Mouse (Mus musculus) monocyte, adult 2 months (primary cell): Measurements from ENCODE around the gene Tmem140.

Source experiments
- DNase-seq, 2 experiments: peaks; one replicate each; pipeline ENCODE4 v3.0.0; 2022; ENCODE audit warnings: low spot score in 2 of 2, low read depth in 1 of 2

Tmem140 gene

DNA sequence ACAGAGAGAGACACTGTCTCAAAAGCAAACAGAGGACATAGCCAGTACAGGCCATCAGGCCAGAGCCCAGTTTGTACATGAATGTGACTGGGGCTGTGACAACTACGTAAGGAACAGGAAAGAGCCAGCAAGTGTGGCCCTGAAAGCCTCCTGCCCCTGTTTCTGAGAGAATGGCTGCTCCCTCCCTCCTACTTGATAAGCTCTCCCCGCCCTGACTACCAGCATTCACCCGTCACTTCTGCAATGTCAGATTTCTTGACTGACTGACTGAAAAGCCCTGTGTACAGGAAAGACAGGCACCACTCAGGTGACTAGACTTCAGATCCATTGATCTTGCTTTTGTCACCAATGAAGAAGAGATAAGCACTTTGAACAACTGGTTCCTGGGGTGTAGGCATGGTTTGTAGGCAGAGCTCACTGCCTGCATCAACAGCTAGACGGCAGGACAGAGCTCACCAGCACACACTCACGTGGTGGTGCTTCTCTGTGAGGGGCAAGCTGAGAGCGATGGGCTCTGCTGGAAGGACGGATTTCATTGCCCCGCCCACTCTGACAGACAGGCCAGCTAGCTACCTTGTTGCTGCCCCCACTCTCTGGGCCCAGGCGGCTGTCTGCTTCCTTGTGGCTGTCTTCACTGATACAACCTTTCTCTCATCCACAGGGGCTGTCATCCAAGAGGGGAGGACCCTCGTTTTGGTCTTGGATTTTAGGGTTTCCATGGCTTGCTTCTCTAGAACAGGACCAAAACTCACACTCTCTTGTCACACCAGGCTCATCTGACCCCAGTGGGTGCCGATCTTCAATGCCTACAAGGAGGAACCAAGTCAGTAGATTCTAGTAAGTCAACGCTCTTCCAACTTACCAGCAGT is 13.3 kb downstream of the Tmem140 start:
- DNase-seq, result no peak

DNA sequence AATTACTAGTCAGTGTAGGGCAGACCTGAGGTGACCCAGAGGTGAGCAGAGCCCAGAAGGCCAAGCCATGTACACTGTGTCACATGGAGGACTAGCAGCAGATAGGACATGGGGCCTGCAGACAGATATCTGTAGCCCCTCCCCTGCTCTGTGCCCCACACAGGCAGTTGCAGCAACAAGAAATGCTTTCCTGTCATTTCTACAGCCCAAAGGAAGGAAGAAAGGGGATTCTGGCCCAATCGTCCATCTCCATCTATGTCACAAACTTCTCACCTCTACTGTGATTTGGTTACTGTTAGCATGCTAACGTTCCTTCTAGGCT is 13.8 kb downstream of the Tmem140 start:
- no peak for DNase-seq

DNA sequence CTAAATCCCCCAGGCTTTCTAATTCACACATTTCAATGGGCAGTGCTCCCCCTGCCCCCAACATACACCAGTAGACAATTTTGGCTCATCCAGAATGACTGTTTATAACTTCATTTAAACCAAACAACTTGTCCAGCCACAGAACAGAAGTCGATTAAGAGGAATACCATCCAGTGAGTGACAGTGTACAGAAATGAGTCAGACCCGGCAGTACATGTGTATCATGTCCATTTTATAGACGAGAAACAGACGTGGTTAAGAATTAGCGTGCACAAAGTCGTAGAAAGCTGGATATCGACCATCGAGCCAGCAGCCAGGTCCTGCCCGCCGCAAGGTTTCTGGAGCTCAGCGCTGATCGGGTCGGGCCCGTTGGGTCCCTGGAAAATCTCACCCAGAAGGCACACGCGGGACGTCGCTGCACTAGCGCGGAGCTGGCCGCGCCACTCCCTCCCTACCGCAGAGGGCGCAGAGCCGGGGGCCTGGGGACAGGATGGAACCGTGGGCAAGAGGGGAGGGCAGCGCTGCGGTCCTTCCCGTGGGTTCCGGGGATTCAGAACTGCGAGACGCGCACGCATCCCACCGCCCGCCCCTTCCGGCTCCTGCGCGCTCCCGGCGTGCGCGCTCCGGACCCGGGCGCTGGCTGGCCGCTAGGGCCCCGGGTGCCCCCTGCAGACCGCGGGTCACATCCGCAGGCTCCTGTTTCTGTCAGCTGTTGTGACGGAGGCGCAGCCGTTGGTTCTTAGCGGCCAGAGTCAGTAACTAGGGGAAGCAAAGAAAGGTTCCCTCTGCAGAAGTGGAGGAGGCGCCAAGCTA is 14.8 kb downstream of the Tmem140 start, which contains the start of gene Cyren:
Gene Cyren (minus strand): TSS at position 552 of the 813 bp plus-strand sequence.
- DNase-seq, result peak; percentile 76 to 88

DNA sequence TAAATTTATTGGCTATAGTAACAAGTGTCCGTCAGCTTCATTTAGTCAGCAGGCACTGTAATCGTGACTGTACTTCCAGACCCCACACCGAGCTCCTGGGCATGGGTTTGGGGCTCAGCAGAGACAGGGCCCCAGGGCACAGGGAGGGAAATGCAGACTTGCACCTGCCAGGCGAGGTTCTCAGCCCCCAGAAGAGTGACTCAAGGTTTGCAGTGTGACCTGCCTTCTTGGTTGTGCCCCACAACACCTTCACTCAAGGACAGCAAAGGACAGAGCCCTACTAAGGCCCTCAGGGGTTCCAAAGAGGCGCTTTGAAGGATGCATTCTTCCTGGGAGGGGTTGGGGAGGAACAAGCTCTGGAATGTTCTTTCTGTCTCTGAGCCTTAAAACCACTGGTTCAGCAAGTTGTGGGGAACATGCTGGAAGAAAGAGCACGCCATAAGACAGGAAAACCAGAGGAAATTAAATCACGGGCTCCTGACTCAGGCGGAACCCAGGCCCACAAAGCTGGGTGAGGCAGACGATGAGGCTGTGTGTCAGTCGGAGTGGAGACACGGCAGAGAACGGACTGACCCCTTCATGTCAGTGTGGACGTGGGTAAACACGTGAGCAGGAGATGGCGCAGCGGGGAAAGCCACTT is 16.3 kb downstream of the Tmem140 start:
- no peak for DNase-seq

DNA sequence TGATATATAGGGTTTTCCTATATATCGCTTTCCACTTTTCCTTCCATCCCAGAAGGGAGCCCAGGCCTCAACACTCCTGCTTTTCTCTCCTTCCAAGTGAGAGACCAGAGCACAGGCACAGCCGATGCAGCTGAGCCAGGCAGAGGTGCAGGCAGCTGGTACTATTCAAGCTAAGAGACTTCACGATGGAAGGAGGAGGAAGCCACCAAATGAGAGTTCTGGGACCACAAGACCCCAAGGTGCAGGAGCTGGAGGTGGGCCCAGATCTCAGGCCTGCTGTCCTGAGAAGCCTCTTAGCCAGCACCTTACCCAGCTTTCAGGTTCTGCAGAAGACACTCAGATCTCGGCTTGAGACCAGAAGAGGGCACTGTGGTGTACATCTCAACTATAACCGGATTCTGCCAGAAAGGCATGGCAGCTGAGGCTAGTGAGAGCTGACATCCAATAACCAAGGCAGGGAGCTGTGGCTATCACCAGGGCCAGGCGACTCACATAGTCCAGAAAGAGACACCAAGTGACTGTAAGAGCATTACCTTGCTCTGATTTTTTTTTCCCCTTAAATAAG is 17.0 kb downstream of the Tmem140 start:
- no peak for DNase-seq

DNA sequence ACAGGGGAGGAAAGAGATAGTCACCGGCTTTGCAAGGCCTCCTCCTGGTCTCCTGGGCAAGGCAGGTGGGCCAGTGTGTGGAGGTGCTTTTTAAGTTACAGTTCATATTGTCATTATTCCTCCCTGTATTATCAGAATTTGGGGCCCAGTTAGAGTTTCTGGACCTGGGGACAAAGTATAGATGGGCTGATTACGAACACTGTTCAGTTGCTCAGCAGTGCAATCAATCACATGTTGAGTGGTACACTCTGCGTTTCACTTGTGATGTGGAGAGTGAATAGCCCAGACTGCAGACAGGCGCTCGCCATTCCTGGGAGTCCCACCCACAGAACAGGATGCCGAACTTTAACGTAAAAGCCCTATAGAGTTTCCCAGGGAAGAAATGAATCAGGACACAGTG is 21.8 kb downstream of the Tmem140 start:
- no peak for DNase-seq

DNA sequence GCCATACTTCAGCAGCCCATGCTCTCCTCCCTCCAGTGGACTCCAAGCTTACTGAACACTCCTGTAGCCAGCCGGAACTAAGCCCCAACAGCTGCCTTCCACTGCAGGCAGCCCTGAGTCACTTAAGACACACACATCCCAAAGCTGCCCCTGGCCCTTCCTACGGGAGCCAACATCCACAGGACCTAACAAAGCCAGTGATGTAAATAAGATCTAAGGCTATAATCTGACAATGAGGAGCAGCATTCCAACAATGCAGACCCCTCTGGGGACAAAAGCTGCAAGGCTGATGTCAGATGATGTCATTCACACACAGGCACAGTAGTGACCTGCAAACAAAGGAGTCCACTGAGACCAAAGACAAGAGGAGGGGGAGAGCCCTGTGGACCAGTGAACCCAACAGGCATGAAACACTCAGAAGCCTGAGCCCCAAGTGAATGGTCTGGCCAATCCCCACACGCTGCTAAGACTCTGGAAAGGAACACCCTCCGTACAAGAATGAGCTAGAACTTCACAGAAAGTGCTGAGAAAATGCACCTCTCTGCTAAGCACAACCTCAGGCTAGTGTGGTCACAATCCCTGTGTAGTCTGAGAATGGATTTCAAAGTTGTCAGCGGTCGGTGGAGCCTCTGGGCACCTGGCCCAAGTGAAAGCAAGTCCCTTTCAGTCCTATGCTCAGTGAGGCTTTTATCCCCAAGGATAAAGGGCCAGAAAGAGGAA is 24.3 kb downstream of the Tmem140 start:
- no peak for DNase-seq

DNA sequence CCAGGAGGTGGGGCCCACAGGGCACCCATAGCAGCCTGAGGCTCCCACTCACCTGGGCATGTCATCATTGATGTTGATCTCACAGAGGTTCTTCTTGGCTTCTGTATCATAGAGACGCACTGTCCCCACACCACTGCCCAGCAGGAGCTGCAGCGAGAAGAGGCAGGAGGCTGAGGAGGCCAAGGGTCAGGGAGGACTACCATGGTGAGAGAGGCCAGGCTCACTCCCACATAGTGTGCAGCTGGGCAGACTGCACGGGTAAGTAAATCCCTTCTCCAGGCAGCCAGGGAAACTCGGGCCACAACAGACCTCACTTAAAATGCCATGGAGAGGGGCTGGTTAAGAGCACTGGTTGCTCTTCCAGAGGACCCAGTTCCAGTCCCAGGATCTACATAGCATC is 26.2 kb downstream of the Tmem140 start:
- DNase-seq, result no peak

DNA sequence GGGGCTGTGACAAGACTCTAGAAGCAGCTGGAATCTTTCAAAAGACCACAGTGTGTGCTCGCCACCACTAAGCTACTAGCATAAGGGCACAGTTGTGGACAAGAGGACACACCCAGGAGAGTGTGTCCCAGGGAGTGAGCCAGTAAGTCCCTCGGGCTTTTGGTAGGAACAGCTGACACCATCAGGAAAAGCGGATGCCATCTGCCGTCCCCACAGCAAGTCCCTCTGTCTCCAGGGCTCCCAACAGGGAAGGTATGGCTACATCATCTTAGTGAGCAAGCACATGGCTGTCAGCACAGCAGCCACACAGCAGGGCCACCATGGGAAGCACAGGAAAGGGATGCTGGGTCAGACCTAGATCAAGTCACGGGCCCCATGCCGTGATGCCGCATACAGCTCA is 32.6 kb downstream of the Tmem140 start:
- no peak for DNase-seq

DNA sequence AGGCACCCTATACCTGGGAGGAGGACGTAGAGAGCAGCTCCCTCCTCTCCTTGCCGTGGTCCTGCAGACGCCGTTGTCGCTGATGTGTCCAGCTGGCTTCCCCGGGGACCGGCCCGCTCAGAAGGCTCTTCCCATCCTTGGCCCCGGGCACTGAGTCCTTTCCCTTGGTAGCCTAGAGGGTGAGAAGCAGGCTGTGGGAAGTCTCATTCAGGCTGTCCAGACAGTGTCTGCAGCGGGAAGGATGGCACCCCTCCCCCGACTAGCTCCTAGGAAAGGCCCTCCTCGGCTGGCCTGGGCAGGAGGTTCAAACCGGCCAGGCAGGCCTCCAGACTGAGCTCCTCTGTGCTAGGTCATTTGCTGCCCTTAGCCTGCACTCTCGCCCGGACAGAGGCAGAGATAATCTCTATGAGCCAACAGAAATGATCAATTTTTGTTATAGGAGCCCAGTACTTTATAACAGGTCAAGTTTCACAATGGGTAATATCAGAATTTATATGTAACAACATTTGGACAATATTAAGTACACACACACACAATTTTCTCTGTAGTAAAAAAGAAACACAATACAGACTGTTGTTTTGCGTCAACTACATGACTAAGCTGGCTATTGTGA is 33.3 kb downstream of the Tmem140 start:
- DNase-seq, result no peak

DNA sequence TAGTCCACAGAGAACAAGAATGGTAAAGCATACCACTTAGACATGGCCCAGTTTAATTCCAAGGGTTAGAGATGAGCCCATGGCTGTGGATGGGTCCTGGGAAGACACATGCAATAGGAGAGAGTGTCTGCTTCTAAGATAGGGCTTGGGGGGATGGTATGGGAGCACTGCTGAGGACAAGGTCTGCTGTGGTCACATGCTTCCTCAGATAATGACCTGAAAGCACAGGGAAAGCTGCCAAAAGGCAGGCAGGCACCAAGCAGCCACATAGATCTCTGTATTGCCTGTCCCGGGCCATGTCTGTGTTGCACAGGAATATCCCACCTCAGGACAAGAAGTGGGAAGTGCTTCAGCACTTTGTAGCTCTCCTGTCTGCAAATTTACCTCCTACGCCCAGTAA is 36.2 kb downstream of the Tmem140 start:
- DNase-seq, result no peak

DNA sequence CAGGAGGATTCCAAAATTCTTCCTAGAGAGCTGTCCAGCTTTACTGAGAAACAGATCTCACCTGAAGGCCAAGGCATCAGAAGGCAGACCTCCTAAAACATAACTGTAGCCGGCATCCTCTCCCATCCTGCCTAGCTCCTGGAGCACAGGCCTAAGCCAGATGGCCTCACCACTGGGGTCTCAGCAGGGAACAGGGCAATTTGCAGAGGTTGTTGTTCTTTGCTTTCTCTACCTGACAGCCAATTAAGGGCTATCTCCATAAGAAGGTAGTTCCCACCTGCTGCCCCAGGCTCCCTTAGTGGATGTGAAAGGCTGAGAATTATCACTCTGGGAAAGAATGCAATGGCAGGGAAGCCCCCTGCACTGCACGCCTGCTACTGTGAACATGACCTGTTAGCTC is 38.0 kb downstream of the Tmem140 start:
- DNase-seq, result no peak

DNA sequence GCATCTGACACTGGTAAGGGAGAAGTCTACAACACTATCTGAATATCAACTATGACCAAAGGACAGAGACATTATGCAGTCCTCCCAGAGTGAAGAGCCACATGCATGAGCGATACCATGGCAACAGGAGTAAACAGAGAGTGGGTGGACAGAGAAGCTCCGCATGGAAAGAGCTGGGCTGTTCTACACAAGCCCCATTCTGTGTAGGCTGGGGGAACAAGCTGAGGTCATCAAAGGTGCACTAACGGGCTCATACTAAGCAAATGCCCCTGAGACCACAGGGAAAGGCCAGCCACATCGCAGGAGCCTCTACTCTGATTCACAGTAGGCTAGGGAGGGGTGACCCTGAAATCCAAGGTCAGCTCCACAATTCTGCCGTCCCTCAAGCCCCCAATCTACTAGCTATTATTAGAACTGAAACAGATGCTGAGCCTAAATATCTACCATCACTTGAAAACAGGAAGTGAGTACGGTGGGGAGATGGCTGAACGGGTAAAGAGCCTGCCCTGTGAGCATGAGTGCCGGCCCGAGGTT is 39.0 kb downstream of the Tmem140 start:
- DNase-seq, result no peak

DNA sequence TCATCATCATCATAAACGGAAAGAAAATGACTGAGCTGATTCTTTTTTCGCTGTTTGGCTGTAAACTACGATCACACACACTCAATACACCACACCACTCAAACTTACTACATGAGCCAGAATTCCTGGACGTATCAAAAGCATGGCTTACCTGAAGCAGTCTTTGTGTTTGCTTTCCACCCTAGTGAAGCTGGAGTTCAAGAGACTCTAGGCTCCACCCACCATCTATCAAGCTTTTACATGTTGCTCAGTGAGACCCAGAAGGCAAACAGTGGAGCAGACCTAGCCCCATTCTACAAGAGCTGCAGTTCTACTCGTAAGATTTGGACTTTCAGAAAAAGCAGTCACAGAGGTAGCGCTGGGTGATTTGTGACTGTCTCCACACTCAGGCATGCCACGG is 39.6 kb downstream of the Tmem140 start:
- DNase-seq, result no peak

DNA sequence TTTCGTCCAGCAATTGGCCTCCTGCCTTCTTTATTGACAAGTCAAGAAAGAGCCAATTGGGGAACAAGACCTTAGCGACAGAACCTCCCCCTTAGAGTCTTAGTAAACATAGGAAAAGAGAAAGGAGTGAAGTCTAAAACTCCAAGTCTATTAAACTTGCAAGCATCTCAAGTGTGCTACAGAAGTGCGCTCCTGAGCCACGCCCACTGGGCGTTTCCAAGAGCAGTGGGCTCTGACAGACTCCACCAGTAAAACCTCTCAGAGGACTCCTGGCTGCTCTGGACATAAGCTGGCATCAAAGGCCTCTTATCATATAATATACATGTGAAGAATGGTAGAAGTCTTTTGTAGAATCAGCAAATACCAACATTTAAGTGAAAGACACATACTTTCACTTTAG is 40.5 kb downstream of the Tmem140 start:
- no peak for DNase-seq

DNA sequence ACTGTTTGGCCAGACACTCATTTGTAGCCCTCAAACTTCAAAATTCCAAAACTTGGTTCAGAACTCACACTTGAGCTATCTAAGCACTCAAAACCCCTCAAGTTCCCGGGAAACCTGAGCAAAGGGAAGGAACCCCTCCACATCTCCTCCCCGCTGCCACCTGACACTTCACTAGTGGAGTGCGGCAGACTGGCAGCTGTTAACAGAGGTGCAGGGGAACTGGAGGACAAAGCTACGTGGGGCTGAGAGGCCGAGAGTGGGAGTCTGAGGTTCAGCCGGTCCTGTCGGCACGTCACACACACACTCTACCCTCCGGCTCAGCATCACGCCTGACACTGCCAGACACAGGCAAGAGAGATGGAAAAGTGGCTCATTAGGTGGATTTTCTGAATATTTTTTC is 40.9 kb downstream of the Tmem140 start:
- DNase-seq, result no peak

DNA sequence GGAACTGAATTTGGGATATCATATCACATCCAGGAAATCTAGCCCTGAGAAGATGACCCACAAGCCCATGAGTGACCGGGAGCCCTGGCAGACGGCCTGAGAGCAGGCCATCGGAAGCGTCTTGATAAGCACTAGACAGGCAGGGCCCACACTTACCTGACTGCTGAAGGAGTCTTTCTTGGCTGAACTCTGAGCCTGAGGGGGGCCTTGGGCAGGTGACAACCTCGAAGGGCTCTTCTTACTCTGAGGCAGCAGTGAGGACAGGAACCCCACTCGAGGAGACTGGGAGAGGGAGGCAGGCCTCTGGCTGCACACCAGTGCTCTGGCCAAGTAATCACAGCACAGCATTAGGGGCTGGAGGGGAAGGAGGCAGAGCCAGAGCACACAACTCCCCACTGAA is 41.4 kb downstream of the Tmem140 start:
- DNase-seq, result no peak

DNA sequence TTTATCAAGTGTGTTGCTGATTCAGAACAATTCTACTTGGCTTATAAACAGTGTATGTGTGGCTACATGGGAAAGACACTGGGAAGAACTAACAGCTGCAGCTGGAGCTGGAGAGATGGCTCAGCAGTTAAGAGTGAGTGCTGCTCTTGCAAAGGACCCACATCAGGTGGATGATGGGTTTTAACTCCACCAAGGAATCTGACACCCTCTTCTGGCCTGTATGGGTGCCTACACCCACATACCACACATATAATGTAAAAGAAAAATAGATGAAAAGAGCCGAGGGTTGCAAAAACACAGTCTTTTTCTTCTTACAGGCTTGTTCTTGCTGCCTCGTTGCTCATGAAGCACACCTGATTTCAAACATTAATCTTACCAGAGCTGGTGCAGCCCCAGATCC is 43.2 kb downstream of the Tmem140 start:
- no peak for DNase-seq

DNA sequence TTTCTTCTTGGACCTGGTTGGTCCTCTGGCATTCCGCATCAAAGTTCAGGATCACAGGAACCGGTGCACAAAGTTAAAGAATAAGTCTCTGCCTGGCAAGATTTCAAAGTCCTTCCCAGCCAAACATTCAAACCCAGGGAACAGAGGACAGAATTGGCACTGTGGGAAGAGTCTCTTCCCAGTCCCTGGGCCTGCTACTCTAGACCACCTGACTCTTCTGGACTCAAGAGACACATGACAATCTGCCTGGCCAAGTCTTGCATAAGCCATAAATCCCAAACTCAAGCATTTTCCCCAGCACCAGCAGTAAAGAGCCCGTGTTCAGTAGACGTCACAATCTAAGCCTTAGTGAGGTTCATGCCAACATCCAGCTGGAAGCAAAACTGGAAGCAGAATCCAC is 43.7 kb downstream of the Tmem140 start:
- no peak for DNase-seq

DNA sequence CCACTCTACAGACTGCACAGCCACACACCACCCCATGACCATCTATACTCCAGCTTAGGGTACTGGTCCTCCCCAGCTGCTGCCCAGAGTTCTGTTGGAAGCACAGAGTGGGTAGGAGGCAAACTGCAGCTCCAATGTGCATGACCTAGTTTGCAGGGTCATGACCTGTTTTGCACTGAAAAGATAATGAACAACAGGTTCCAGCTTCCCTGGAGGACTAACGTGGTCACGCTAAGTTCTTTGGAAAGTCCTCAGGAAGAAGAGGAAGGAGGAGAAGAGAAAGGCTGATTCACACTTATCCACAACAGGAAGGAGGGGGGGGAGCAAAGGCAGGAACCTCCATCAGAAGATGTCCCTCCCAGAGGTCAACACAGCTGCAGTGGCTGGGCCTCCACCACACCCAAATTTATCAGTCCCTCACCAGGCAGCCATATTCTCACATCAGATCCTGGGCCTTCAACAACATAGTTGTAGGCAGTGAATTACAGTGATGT is 44.2 kb downstream of the Tmem140 start:
- DNase-seq, result no peak
